Mouse (Mus musculus): ENCODE measurements around the gene Epha2.

The Epha2 gene

DNA sequence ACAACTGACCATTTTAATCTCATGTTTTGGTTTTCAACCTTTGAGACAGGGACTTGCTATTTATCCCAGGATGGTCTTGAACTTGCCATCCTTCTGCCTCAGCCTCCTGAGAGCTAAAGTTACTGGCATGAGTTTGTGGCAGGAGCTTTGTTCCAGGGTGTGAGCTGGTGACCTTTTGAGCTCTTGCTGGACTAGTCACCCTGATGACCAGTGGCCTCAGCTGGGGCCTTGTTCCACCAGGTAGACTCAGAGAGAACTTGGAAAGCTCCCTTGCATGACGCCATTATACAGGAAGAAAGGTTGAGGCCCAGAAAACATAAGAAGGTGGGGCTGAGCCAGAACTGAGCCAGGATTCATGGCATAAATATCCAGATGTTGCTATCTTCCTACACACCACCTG is 20.6 kb upstream of the Epha2 start:
- no peak for DNase-seq

DNA sequence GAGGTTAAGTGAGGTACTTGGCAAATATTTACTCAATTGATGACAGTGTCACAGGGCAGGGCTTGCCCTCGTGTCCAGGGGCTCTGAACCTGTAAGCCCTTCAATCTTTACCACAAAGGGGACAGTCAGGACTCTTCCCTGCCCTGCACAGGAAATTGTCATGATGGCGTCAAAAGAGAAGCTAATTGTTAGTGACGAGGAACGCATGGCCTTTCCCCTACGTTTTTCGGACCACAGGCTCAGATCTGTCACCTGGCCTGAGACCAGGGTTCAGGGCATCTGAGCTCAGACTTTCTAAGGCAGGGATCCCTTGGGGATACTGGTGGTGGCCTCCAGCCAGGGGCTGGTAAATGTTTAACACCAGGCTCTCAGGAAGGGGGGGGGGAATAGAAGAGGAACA is 19.9 kb upstream of the Epha2 start:
- DNase-seq: no peak

DNA sequence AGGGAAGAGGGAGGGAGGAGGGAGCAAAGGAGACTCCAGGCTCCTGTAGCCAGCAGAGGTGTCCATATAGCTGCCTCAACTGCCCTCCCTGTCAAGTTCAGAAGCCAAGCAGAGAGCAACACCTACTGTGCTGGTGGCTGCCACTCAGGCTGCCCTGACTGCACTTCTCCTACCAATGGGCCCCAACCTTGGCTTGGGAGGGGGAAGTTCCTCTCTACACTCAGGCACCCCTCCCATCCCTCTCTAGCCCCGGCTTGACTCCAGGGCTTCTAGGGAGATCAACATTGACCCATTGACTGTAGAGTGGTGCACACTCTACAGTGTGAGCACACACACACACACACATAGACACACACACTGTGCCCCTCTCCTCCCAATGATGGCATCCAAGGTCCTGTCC is 19.5 kb upstream of the Epha2 start:
- no peak for DNase-seq

DNA sequence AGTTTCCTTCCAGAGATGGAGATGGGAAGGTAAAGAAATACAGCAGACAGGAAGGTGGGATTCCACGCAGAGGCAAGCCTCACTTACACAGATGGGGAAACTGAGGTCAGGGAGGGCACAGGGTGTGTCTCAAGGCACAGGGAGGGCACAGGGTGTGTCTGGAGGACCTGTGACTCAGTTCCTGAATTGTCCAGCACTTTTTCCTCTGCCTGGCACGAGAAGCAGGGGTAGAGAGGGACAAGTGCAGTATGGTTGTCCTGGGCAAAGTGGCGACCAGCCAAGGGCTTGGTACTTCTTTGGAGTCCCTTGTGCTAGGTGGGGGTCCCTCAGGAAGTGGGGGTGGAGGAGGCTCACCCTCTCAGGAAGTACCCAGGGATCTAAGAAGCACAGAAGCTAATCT is 19.0 kb upstream of the Epha2 start:
- DNase-seq: no peak

DNA sequence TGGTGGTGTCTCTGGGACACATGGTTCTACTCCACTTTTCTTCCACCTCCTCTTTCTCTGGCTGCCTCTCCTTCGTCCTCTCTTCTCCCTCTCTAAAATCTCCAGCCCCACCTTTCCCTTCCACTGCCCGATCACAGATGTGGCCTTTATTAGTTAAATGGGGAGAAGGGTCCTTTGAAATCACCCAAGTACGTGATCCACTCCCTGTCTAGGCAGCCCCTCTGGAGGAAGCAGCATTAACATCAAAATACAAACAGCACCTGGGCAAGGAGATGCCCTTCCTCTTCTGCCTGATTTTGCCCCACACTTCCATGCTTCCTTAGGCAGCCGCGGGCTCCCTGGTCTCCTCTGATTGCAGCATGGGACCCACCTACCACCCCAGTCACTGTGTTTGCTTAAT is 18.4 kb upstream of the Epha2 start:
- DNase-seq: no peak

DNA sequence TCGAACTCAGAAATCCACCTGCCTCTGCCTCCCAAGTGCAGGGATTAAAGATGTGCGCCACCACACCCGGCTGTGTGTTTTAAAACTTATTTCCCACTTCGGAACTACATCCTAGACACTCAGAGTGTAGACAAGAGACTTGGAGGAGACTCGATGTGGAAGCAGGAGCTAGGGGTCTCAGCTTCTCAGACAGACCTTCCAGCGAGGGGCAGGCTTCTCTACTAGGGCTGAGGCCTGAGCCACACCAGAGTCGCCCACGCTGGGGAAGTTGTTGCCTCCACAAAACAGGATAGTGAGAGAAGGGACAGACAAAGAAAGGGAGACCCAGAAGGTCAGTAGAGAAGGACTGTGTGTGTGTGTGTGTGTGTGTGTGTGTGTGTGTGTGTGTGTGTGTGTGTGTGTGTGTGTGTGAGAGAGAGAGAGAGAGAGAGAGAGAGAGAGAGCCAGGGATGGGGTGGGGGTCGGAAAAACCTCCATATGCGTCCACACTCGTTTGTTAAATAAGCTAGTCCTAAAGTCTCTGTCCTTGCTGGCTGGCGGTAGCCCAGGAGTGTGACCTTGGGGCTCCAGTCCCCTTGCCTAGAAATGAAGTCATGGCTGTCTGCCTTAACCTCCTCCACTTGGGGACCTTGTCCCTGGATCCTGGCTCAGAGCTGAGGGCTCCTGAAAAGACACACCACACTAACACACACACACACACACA is 17.7 kb upstream of the Epha2 start:
- no peak for DNase-seq

DNA sequence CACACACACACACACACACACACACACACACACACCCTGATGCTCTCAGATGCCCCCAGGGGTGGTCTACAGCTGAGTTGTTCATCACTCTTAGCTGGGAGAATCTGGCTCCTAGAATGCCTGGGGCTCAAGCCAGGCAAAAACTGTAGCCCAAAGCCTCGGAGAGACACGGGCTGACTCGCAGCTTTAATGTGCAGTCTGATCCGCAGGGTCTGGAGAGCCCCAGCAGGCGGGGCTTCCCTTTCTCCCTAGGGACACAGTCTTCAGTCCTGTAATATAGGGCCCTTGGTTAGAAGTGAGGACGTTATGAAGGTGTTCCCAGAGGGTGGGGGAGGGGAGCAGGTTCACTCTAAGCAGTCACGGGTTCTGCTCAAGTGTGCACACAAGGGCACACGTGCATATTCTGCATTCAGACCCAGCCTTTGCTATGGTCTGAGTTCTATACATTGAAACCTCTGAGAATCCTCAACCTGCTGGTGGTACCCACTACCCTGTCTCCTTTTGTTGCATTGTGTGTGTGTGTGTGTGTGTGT is 17.1 kb upstream of the Epha2 start:
- no peak for DNase-seq

DNA sequence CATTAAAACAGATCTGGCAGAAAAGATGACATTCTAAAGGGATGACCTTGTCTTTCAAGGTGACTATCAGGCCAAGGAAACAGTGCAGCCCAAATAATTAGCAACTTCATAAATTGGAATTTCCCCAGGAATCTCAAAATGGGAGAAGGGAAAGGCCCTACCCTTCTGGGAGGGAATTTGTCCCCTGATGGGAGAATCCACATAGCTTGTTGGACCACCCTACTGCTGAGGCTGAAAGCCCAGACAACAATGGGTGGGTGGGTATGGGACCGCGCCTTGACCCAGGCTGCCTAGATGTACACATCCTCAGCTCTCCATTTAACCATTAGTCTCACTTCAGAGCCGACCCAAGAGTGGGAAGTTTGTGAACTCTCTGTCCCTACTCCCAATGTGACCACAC is 16.6 kb upstream of the Epha2 start:
- no peak for DNase-seq

DNA sequence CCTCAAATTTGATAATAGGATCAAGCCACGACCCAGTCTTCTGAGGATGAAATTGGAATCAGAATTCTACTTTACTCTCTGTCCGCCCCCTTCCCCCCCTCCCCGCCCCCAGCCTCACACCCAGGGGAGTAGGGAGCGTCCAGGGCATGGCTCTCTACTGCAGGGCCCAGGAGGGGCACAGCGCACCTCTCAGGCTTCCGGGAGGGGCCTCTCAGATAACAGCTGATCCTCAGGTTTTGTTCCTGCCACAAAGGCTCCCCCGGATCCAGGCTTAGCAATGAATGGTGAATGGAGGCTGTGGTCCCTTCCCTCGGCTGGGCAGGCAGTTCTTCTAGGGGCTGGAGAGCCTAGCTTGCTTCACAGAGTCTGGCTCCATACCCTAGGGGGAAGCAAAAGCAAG is 15.9 kb upstream of the Epha2 start:
- DNase-seq: no peak

DNA sequence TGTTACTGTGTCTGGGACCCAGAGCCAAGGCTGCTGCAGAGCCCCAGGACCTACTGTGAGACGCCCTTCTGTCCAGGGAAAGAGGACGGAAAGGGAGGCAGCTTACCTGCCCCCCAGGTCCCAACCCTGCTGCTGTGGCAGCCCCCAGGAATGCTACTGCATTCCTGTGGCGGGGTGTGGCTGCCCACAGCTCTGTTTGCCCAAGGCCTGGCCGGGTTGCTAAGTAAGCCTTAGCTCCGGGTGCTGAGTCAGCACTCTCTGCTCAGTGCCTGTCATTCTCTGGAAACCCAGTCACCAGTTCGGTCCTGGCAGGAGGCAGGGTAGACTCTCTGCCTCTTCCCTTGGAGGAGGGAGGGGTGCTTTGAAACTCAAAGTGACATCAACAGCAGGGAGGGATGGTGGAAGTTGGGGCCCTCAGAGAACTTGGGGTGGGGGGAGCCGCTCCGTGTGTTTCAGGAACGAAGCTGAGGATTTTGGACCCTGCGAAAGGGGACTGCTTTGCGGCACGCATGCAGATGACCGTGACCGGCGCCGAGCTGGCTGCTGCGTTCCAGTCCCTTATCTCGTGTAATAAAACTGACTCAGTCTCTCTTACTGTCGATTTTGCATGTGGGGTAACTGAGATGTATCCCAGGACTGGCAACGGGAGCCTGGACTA is 14.1 kb upstream of the Epha2 start:
- DNase-seq: no peak

DNA sequence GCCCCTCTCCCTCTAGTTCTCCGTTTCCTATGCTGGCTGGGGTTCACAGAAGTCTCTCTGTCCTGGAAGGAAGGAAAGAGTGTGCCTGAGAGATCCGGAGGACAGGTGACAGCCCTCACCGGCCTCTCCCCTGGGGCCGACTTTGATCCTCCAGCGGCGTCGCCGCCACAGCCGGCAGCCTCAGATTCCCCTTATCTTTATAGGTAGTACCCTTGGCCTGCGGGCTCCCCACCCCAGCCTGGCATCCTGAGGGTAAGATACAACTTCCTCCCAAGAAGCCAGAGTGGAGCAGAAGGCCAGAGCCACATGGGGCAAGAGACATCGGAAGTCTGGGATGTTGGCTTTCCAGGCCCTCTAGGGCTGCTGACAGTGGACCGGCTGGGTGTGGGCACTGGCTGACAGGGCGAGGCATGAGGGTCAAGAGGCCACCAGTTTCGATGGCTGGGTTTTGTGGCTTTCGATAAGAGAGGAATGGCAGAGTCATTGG is 13.5 kb upstream of the Epha2 start:
- DNase-seq: no peak

DNA sequence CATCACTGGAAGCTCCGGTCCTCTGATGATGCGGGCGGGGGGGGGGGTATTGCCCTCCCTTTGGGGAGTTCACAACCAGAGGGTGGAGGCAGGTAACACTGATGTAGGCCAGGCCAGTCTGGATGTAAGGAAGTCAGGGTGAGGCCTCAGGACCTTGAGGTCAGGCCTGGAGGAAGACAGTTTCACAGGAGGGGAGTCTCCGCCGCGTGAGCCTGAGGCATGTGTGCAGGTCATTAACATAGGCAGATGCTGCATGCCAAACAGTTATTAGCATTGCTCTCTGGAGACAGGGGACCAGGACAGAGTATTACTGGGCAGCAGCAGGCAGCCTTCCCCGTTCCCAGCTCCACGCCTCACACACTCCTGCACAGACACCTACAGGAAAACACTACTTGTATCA is 12.9 kb upstream of the Epha2 start:
- DNase-seq: no peak

DNA sequence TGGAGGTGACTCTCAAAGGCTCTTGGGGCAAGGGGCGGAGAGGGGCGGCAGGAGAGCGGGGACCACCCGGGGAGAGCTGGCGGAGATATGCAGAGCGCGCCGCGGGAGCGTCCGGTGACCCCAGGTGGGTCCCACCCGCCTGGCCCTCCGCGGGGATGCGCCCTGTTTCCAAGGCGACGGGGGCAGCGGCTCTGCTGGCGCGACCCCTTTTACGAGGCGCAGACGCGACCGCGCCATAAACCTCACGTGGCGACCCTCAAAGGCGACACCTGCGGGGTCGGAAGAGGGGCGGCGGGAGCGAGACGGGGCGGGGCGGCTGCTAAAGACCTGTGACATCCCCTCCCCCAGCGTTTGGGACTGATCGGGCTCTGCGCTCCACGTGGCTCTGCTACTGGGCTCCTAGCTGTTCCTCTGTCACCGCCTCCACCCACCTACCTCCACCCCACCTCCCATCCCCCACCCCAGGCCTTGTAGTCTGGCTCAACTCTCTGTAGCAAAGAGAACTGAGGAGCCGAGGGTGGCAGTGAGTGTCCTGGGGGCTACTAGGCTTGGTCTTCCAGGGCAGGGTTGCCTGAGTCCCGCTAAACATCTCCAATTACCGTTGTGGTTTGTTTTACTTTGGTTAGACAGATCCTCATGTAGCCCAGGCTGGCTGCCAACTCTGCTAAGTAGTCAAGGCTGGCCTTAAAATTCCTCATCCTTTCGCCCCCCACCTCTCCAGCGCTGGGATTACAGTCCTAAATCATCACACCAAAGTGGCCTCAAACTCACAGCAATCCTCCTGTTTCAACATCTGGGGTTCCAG is 9.3 kb upstream of the Epha2 start:
- DNase-seq: no peak

DNA sequence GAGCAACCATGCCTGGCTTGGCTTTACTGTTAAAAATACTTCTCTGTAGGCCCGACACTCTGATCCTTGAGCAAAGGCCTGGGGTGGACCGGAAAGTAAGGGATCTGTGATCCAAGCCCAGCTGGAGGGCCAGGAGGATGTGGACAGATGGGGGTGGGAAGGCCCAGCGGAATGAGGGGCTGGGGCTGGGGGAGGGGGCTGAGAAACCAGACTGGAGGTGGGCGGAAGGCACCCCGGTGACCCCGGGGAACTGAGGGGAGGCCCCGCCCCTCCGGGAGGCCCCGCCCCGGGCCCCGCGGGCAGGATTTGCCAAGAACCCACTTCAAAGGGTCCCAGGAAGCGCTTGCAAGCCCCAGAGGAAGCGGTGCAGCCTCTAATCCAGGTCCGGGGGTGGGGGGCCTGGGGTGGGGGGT is 5.3 kb upstream of the Epha2 start:
- DNase-seq: no peak

DNA sequence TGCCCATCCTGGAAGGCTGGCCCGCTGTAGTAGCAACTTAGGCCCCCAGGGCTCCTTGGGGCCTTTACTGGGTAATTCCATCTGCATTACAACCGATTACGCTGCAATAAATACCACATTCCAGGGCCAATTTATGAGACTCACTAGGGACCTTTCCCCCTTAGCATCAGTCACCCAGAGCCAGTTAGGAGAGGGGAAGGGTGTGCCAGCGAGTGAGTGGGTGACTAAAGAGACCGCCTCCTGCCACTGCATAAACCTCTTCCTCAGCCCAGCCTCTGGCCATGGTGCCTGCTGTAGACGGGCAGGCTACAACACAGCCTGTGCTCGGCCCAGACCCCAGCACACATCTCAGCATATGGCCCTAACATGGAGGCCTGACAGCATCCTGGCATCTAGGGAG is 3.1 kb upstream of the Epha2 start:
- no peak for DNase-seq

DNA sequence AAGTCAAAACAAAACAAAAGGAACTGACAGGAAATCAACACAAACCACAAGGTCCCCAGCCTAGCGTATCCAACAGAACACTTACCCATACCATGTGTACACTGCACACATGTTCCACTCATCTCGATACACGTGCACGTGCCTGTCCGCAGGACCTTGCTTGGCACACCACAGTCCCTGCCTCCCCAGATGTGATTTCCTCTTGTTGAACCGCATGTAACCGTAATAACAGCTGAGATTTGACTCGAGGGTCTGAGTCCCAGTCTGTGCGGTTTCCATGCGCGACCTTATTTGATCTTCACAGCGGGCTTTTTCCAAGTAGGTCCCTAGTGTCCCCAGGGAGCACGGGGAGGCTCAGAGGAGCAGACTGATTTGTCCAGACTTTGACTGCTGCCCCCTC is 1.7 kb upstream of the Epha2 start:
- DNase-seq: no peak

DNA sequence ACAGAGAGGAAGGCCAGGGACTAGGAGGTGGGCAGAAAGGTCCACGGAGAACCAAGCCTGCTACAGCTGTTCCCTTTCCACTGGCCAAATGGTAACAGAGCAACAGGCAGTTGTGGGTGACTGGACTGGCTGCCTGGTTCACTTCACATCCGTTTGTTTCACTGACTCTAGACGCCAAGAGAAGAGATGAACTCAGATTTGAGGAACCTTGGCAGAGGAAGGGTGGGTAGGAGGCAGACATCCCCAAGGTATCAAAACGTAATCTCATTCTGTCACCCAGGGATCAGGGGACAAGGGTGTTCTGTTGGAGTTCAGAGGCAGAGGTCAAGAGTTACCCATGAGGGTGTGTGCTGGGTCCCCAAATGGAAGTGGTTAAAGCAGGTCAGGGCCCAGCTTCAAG is 844 bp upstream of the Epha2 start:
- DNase-seq: no peak

DNA sequence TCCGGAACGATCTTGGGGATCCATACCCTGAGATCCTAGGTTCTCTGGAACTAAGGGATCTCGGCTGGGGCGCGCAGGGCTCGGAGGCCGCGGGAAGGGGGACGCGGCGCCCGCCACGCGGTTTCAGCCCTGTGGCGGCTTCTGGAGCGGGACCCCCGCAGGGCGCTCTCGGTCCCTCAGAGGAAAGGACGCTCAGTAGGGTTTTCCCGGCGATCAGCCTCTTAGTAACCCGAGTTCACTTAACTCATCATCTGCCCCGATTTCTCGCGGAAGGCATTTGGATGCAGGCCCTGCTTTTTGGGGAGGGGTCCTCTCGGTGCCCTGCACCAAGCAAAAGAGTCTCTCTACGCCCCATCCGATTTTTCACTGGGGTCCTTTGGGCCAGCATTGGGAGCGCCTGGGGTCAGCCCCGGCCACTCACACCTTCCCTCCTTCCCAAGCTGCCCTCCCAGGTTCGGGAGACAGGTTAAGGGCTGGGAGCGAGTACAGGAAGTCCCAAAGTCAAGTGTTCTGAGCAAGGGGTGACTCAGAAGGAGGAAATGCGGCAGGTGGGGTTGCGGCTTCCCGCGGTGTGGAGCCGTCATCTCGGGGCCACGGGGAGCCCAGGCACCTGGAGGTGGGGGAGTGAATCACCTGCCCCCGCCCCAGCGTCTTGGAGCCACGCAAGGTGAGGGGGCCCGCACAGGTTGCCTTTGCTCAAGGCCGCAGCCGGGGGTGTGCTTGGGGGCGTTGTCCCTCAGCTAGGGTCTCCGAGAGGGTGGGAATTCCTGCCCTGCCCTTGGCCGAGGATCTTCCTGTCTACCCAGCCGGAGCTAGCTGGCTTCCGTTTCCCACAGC is 769 bp downstream of the Epha2 start:
- DNase-seq: no peak

DNA sequence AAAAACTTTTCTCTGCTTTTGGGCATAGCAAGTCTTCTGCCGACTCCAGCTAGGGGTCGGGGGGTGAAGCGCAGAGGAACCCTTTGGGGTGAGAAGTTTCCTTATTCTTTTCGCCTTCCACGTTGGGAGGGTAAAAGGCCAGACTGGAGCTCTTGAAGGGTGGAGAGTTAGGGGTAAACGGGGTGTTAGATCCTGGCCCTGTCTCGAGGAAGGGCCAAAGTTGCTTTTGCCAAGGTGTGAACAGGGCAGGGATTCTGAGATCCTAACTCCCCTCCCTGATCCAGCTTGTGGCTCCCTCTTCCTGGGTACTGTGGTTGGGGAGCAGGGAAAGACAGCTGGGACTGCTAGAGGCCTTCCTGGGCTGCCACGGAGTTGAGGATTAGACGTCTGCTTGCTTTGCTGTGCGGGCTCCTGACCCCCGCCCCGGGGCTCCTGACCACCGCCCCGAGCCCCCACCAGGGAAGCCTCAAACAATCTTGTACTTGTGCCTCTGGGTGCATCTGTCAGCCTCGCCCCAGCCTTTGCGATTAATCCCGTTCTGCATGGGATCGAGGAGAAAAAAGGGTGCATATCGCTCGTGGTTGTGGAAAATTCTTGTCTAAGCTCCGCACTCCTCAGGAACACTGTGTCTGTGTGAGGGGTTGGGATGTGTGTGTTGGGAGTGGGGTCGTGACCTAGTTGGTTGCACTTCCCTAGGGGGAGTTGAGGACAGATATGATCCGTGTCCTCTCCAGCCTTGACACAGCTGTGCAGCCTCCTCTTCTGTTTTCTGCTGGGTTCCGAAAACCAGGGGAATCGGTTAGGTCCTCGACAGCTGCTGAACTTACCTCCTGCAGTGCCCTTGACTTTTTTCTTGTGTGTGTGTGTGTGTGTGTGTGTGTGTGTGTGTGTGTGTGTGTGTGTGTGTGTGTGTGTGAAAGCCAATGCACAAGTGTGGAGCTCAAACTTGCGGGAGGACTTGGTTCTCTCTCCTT is 1.7 kb downstream of the Epha2 start:
- no peak for DNase-seq

DNA sequence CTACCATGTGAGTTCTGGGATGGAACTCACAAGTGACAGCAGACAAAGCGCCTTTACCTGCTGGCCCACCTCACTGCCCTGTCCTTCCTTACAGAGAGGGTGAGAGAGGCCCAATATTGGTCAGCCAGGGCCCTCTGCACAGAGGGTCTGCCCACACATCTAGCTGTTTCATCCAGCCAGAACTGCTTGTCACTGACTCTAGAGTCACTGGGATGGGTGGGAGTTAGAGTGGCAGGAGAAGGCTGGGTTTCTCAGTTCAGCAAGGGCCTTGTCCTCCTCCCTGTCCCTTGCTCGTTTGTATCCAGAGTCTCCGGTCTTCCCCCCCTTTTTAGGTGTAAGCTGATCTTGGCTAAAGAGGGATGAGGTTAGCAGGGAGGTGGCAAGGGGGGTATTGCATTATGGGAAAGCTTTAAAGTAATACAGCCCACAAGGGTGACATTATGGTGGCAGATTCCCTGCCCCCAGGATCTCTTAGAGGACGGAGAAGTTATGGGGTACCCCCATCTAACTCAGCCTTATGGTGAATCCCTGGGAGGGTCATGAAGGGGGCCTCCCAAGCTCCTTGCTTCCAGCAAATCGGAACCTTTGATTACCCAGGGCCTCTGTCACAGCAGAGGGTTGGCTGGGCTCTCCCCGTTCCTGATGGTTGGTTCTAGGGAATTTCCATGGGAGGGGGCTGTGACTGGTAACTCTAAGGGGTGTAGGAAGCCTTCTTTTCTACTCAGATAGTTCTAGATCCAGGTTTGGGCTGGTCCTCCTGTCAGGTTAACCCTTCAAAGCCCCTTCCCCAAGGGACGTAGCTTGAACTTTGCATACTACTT is 2.6 kb downstream of the Epha2 start:
- DNase-seq: no peak

DNA sequence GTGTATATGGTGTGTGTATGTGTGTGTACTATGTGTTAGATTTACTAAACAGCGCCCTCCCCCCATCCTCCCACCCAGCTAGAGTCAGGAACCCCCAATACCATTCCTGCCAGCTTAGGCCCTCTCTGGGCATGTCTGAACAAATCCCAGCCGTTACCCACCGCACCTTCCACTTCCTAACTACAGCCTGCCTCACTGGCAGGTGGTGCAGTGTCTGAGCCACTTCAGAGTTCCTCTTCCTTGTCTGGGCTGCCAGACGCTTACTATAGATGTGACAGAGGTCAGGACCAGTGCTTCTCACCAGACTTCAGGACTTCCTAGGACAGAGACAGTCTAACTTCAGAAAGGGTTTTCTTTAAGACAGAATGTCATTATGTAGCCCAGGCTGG is 3.2 kb downstream of the Epha2 start:
- no peak for DNase-seq

All from cerebellum, adult 8-10 months (tissue).